Mouse (Mus musculus): ENCODE measurements around the gene Btbd1. TPM values are rescaled to one million over a fixed set of nuclear protein-coding genes. Genes with fewer than 3 reads are reported as not detected.

Btbd1 gene
- polyA plus RNA-seq (2015; fragmentation: Nextera tagmentation; extraction: Ambion mirVana): 18.1 and 18.2 TPM in 2 replicates

- peak; percentile 93 for ATAC-seq (ENCODE audit: insufficient read depth)
- H3K4me1 ChIP-seq (replicated peaks): peaks cover 39% of the 10 kb centered on the region
- H3K4me2 ChIP-seq: peak within 1 kb of the TSS; percentile 95
- peak within 1 kb of the TSS; percentile 74 for H3K9ac ChIP-seq
- no peaks in the 10 kb centered on the region for H3K36me3 ChIP-seq (replicated peaks)
- no peaks in the 10 kb centered on the region for H3K9me3 ChIP-seq (replicated peaks)
- no peaks in the 10 kb centered on the region for H3K27me3 ChIP-seq
- peak within 1 kb of the TSS; percentile 92 for H3K4me3 ChIP-seq (replicated peaks)
- under 1% methylated on average over 58 of the region's 58 CpGs for WGBS (ENCODE audit: insufficient replicate concordance)
- peak within 1 kb of the TSS; percentile 91 for H3K27ac ChIP-seq (replicated peaks)
Measured at GRCm38 (mm10) chr7:81829379-81829894, at the start of gene Btbd1. Gene Btbd1, minus strand, starts transcription at chr7:81829431.

GRCm38 (mm10) chr7:81875372-81875771 lies 46.1 kb upstream of the Btbd1 start:
- Histone ChIP-seq H3K4me2 (no peak overlapping the region), H3K27ac (replicated peaks) (no peak overlapping the region), H3K4me1 (replicated peaks) (no peaks in the 10 kb centered on the region), H3K4me3 (replicated peaks) (no peak overlapping the region), H3K36me3 (replicated peaks) (no peaks in the 10 kb centered on the region), H3K9me3 (replicated peaks) (no peaks in the 10 kb centered on the region), H3K27me3 (peaks cover 68% of the 10 kb centered on the region), H3K9ac (no peak overlapping the region)
- ATAC-seq (ENCODE audit: insufficient read depth): no peak
- WGBS (ENCODE audit: insufficient replicate concordance): 74% methylated on average over 9 of the region's 9 CpGs

- no peak overlapping the region for H3K9ac ChIP-seq
- H3K4me2 ChIP-seq: no peak overlapping the region
- peaks cover 68% of the 10 kb centered on the region for H3K27me3 ChIP-seq
- H3K36me3 ChIP-seq (replicated peaks): no peaks in the 10 kb centered on the region
- H3K4me3 ChIP-seq (replicated peaks): no peak overlapping the region
- H3K27ac ChIP-seq (replicated peaks): no peak overlapping the region
- no peaks in the 10 kb centered on the region for H3K9me3 ChIP-seq (replicated peaks)
- WGBS (ENCODE audit: insufficient replicate concordance): 58% methylated on average over 6 of the region's 6 CpGs
- ATAC-seq (ENCODE audit: insufficient read depth): no peak
- H3K4me1 ChIP-seq (replicated peaks): no peaks in the 10 kb centered on the region
Measured at GRCm38 (mm10) chr7:81874636-81875035, 45.4 kb upstream of the Btbd1 start.

GRCm38 (mm10) chr7:81873807-81874206 lies 44.6 kb upstream of the Btbd1 start:
- Histone ChIP-seq H3K4me2 (no peak overlapping the region), H3K27ac (replicated peaks) (no peak overlapping the region), H3K36me3 (replicated peaks) (no peaks in the 10 kb centered on the region), H3K4me3 (replicated peaks) (no peak overlapping the region), H3K9me3 (replicated peaks) (no peaks in the 10 kb centered on the region), H3K9ac (no peak overlapping the region), H3K27me3 (peaks cover 70% of the 10 kb centered on the region), H3K4me1 (replicated peaks) (no peaks in the 10 kb centered on the region)
- WGBS (ENCODE audit: insufficient replicate concordance): 18% methylated on average over 1 of the region's 1 CpGs
- ATAC-seq (ENCODE audit: insufficient read depth): no peak

- Histone ChIP-seq H3K9me3 (replicated peaks) (no peaks in the 10 kb centered on the region), H3K4me3 (replicated peaks) (no peak overlapping the region), H3K27ac (replicated peaks) (no peak overlapping the region), H3K4me2 (no peak overlapping the region), H3K36me3 (replicated peaks) (no peaks in the 10 kb centered on the region), H3K27me3 (peaks cover 63% of the 10 kb centered on the region), H3K9ac (no peak overlapping the region), H3K4me1 (replicated peaks) (no peaks in the 10 kb centered on the region)
- 66% methylated on average over 13 of the region's 13 CpGs for WGBS (ENCODE audit: insufficient replicate concordance)
- peak; percentile 60 for ATAC-seq (ENCODE audit: insufficient read depth)
Measured at GRCm38 (mm10) chr7:81872493-81873013, 43.3 kb upstream of the Btbd1 start.

GRCm38 (mm10) chr7:81868158-81868557 lies 38.9 kb upstream of the Btbd1 start:
- Histone ChIP-seq H3K4me2 (no peak overlapping the region), H3K9ac (no peak overlapping the region), H3K4me3 (replicated peaks) (no peak overlapping the region), H3K27me3 (peaks cover 68% of the 10 kb centered on the region), H3K4me1 (replicated peaks) (no peaks in the 10 kb centered on the region), H3K9me3 (replicated peaks) (no peaks in the 10 kb centered on the region), H3K36me3 (replicated peaks) (0 out of 2 replicates have a peak, but pooled peaks cover 3% of the 10 kb centered on the region), H3K27ac (replicated peaks) (no peak overlapping the region)
- 34% methylated on average over 6 of the region's 6 CpGs for WGBS (ENCODE audit: insufficient replicate concordance)
- ATAC-seq (ENCODE audit: insufficient read depth): no peak

- Histone ChIP-seq H3K4me3 (replicated peaks) (no peak overlapping the region), H3K9ac (no peak overlapping the region), H3K36me3 (replicated peaks) (0 out of 2 replicates have a peak, but pooled peaks cover 3% of the 10 kb centered on the region), H3K27me3 (peaks cover 75% of the 10 kb centered on the region), H3K4me1 (replicated peaks) (no peaks in the 10 kb centered on the region), H3K9me3 (replicated peaks) (no peaks in the 10 kb centered on the region), H3K27ac (replicated peaks) (no peak overlapping the region), H3K4me2 (no peak overlapping the region)
- WGBS (ENCODE audit: insufficient replicate concordance): 68% methylated on average over 9 of the region's 9 CpGs
- ATAC-seq (ENCODE audit: insufficient read depth): no peak
Measured at GRCm38 (mm10) chr7:81867231-81867930, 38.1 kb upstream of the Btbd1 start.

- H3K9ac ChIP-seq: no peak overlapping the region
- H3K4me2 ChIP-seq: no peak overlapping the region
- 0 out of 2 replicates have a peak, but pooled peaks cover 3% of the 10 kb centered on the region for H3K36me3 ChIP-seq (replicated peaks)
- 71% methylated on average over 6 of the region's 6 CpGs for WGBS (ENCODE audit: insufficient replicate concordance)
- H3K9me3 ChIP-seq (replicated peaks): no peaks in the 10 kb centered on the region
- H3K27me3 ChIP-seq: peaks cover 83% of the 10 kb centered on the region
- ATAC-seq (ENCODE audit: insufficient read depth): no peak
- H3K4me3 ChIP-seq (replicated peaks): no peak overlapping the region
- no peaks in the 10 kb centered on the region for H3K4me1 ChIP-seq (replicated peaks)
- no peak overlapping the region for H3K27ac ChIP-seq (replicated peaks)
Measured at GRCm38 (mm10) chr7:81865937-81866336, 36.7 kb upstream of the Btbd1 start.

GRCm38 (mm10) chr7:81864552-81864951 lies 35.3 kb upstream of the Btbd1 start:
- Histone ChIP-seq H3K4me3 (replicated peaks) (no peak overlapping the region), H3K9ac (no peak overlapping the region), H3K4me2 (no peak overlapping the region), H3K4me1 (replicated peaks) (no peaks in the 10 kb centered on the region; the same call in 1 of the 2 replicates), H3K27me3 (peaks cover 83% of the 10 kb centered on the region), H3K27ac (replicated peaks) (no peak overlapping the region), H3K9me3 (replicated peaks) (no peaks in the 10 kb centered on the region), H3K36me3 (replicated peaks) (0 out of 2 replicates have a peak, but pooled peaks cover 3% of the 10 kb centered on the region)
- WGBS (ENCODE audit: insufficient replicate concordance): 61% methylated on average over 6 of the region's 6 CpGs
- ATAC-seq (ENCODE audit: insufficient read depth): no peak

GRCm38 (mm10) chr7:81862587-81863583 lies 33.7 kb upstream of the Btbd1 start:
- Histone ChIP-seq H3K36me3 (replicated peaks) (0 out of 2 replicates have a peak, but pooled peaks cover 3% of the 10 kb centered on the region), H3K4me1 (replicated peaks) (peaks cover 13% of the 10 kb centered on the region), H3K27ac (replicated peaks) (peak overlapping the region; percentile 45), H3K9ac (no peak overlapping the region; the same call in 1 of the 2 replicates), H3K9me3 (replicated peaks) (no peaks in the 10 kb centered on the region), H3K4me2 (peak overlapping the region; percentile 58), H3K27me3 (peaks cover 89% of the 10 kb centered on the region), H3K4me3 (replicated peaks) (peak overlapping the region; percentile 28)
- WGBS (ENCODE audit: insufficient replicate concordance): 20% methylated on average over 24 of the region's 24 CpGs
- ATAC-seq (ENCODE audit: insufficient read depth): no peak

Data from liver, embryonic 15.5 days (tissue).